Mouse (Mus musculus) limb, embryonic 10.5 days (tissue): ENCODE results near the gene Aldh5a1. TPM values are rescaled to one million over a fixed set of nuclear protein-coding genes. Genes with fewer than 3 reads are reported as not detected.
"Not testable (repeated sequence)": the region's sequence is repeated elsewhere in the genome, so short reads cannot be mapped to it uniquely, and the experiment has no call there.

Experiments used
- DNase-seq: peaks from one replicate; pipeline ENCODE4 v3.0.0-alpha.2; 2017; ENCODE audit warnings: low spot score
- H3K27ac ChIP-seq: fragments of 300-500 bp; sonication (generic); 2 replicates; pipeline ENCODE4 v1.5.1; 2016; ENCODE audit warnings: mild to moderate bottlenecking
- H3K27me3 ChIP-seq: fragments of 300-500 bp; sonication (generic); 2 replicates; pipeline ENCODE4 v1.6.1; 2016; ENCODE audit warnings: low read depth, mild to moderate bottlenecking; ENCODE audit not compliant: poor library complexity, severe bottlenecking
- H3K36me3 ChIP-seq: fragments of 300-500 bp; sonication (generic); 2 replicates; pipeline ENCODE4 v1.6.1; 2016; ENCODE audit warnings: mild to moderate bottlenecking, moderate library complexity
- H3K4me1 ChIP-seq: fragments of 300-500 bp; sonication (generic); 2 replicates; pipeline ENCODE4 v1.6.1; 2016
- H3K4me3 ChIP-seq: fragments of 300-500 bp; sonication (generic); 2 replicates; pipeline ENCODE4 v1.5.1; 2016; ENCODE audit warnings: mild to moderate bottlenecking, moderate library complexity
- H3K9me3 ChIP-seq: fragments of 300-500 bp; sonication (generic); replicated peaks from 2 replicates; pipeline ENCODE4 v1.6.1; 2016; ENCODE audit warnings: mild to moderate bottlenecking
- WGBS: fragments of 180-500 bp; shearing (Covaris S2); methylation state at CpG from one replicate; pipeline ENCODE4 v1.1.7; 2016; 5-methylcytosine and 5-hydroxymethylcytosine counted together
- polyA plus RNA-seq: library from polyadenylated mRNA; unstranded; fragments of >200 nt; fragmentation: Nextera tagmentation; extraction: Ambion mirVana; gene quantifications from 2 replicates; pipeline ENCODE4 v1.2.1, GENCODE M21; 2016

Aldh5a1 gene
- polyA plus RNA-seq: 4.7 and 5.6 TPM in 2 replicates

- peak within 1 kb of the TSS; percentile 93 for H3K27ac ChIP-seq
- DNase-seq: peak; percentile 85
- 1% methylated on average over 75 of the region's 75 CpGs for whole genome bisulfite sequencing
- H3K27me3 ChIP-seq: peaks cover 9% of the 10 kb centered on the region; the same call in 1 of the 2 replicates
- H3K4me3 ChIP-seq: peak within 1 kb of the TSS; percentile 84
- 0 out of 2 replicates have a peak, but pooled peaks cover 3% of the 10 kb centered on the region for H3K36me3 ChIP-seq
- peaks cover 14% of the 10 kb centered on the region for H3K4me1 ChIP-seq
- H3K9me3 ChIP-seq: no peaks in the 10 kb centered on the region
These were observed at the start of gene Aldh5a1 for GRCm38 (mm10) chr13:24937108-24937838. Aldh5a1 (minus strand) TSS chr13:24937661.

- no peak overlapping the region for H3K4me3 ChIP-seq
- no peak overlapping the region for H3K27ac ChIP-seq
- H3K4me1 ChIP-seq: no peaks in the 10 kb centered on the region
- WGBS: 84% methylated on average over 2 of the region's 2 CpGs
- DNase-seq: no peak
- no peaks in the 10 kb centered on the region for H3K27me3 ChIP-seq
- H3K9me3 ChIP-seq: no peaks in the 10 kb centered on the region
- peaks cover 11% of the 10 kb centered on the region for H3K36me3 ChIP-seq
These were observed 48.0 kb upstream of the Aldh5a1 start for GRCm38 (mm10) chr13:24985435-24985834.

GRCm38 (mm10) chr13:24981031-24981430 lies 43.6 kb upstream of the Aldh5a1 start:
- H3K4me1 ChIP-seq: no peaks in the 10 kb centered on the region
- WGBS: 90% methylated on average over 6 of the region's 6 CpGs
- H3K4me3 ChIP-seq: no peak overlapping the region
- no peaks in the 10 kb centered on the region for H3K36me3 ChIP-seq
- H3K27ac ChIP-seq: no peak overlapping the region
- no peaks in the 10 kb centered on the region for H3K9me3 ChIP-seq
- DNase-seq: no peak
- H3K27me3 ChIP-seq: no peaks in the 10 kb centered on the region

- Histone ChIP-seq H3K4me1 (no peaks in the 10 kb centered on the region), H3K27ac (no peak overlapping the region), H3K27me3 (no peaks in the 10 kb centered on the region), H3K4me3 (no peak overlapping the region), H3K9me3 (no peaks in the 10 kb centered on the region), H3K36me3 (no peaks in the 10 kb centered on the region)
- 91% methylated on average over 5 of the region's 5 CpGs for WGBS
- no peak for DNase-seq
These were observed 40.4 kb upstream of the Aldh5a1 start for GRCm38 (mm10) chr13:24977820-24978342.

- H3K36me3 ChIP-seq: no peaks in the 10 kb centered on the region
- no peaks in the 10 kb centered on the region for H3K4me1 ChIP-seq
- H3K27me3 ChIP-seq: no peaks in the 10 kb centered on the region
- no peak overlapping the region for H3K4me3 ChIP-seq
- H3K9me3 ChIP-seq: no peaks in the 10 kb centered on the region
- no peak overlapping the region for H3K27ac ChIP-seq
- no peak for DNase-seq
- 82% methylated on average over 4 of the region's 4 CpGs for WGBS
These were observed 38.9 kb upstream of the Aldh5a1 start for GRCm38 (mm10) chr13:24976384-24976783.

- not testable (repeated sequence) for H3K4me1 ChIP-seq, H3K4me3 ChIP-seq, DNase-seq, H3K27ac ChIP-seq, H3K9me3 ChIP-seq, H3K36me3 ChIP-seq, H3K27me3 ChIP-seq
- WGBS: 92% methylated on average over 3 of the region's 3 CpGs
These were observed 34.3 kb upstream of the Aldh5a1 start for GRCm38 (mm10) chr13:24971776-24972175.

- DNase-seq: no peak
- Histone ChIP-seq H3K9me3 (no peaks in the 10 kb centered on the region), H3K36me3 (no peaks in the 10 kb centered on the region), H3K27me3 (peaks cover 9% of the 10 kb centered on the region), H3K4me1 (peaks cover 8% of the 10 kb centered on the region; the same call in 1 of the 2 replicates), H3K27ac (no peak overlapping the region), H3K4me3 (peak overlapping the region; percentile 38)
- 48% methylated on average over 5 of the region's 5 CpGs for WGBS
These were observed 28.4 kb upstream of the Aldh5a1 start for GRCm38 (mm10) chr13:24965846-24966201.

- Histone ChIP-seq H3K36me3 (no peaks in the 10 kb centered on the region), H3K27me3 (peaks cover 9% of the 10 kb centered on the region), H3K9me3 (no peaks in the 10 kb centered on the region), H3K4me1 (peaks cover 8% of the 10 kb centered on the region; the same call in 1 of the 2 replicates), H3K4me3 (peak overlapping the region; percentile 38), H3K27ac (no peak overlapping the region)
- 24% methylated on average over 15 of the region's 15 CpGs for WGBS
- DNase-seq: peak; percentile 36
These were observed 27.8 kb upstream of the Aldh5a1 start for GRCm38 (mm10) chr13:24965130-24965845.

- Histone ChIP-seq H3K27ac (no peak overlapping the region), H3K4me3 (no peak overlapping the region), H3K27me3 (peaks cover 9% of the 10 kb centered on the region), H3K9me3 (no peaks in the 10 kb centered on the region), H3K36me3 (no peaks in the 10 kb centered on the region), H3K4me1 (peaks cover 8% of the 10 kb centered on the region; the same call in 1 of the 2 replicates)
- WGBS: 87% methylated on average over 8 of the region's 8 CpGs
- no peak for DNase-seq
These were observed 24.7 kb upstream of the Aldh5a1 start for GRCm38 (mm10) chr13:24962119-24962518.

GRCm38 (mm10) chr13:24960084-24960483 lies 22.6 kb upstream of the Aldh5a1 start:
- Histone ChIP-seq H3K27ac (no peak overlapping the region), H3K27me3 (peaks cover 11% of the 10 kb centered on the region), H3K9me3 (no peaks in the 10 kb centered on the region), H3K4me3 (no peak overlapping the region), H3K4me1 (no peaks in the 10 kb centered on the region; the same call in 1 of the 2 replicates), H3K36me3 (no peaks in the 10 kb centered on the region)
- 84% methylated on average over 3 of the region's 3 CpGs for WGBS
- no peak for DNase-seq

- 91% methylated on average over 11 of the region's 11 CpGs for WGBS
These were observed 21.2 kb upstream of the Aldh5a1 start for GRCm38 (mm10) chr13:24958671-24959070.

GRCm38 (mm10) chr13:24955500-24955899 lies 18.0 kb upstream of the Aldh5a1 start:
- Histone ChIP-seq H3K9me3 (no peaks in the 10 kb centered on the region), H3K27me3 (peaks cover 20% of the 10 kb centered on the region), H3K4me1 (no peaks in the 10 kb centered on the region), H3K36me3 (no peaks in the 10 kb centered on the region), H3K4me3 (no peak overlapping the region), H3K27ac (no peak overlapping the region)
- WGBS: 5% methylated on average over 10 of the region's 10 CpGs
- no peak for DNase-seq

More at GRCm38 (mm10) chr13:24958671-24959070, 21.2 kb upstream of the Aldh5a1 start:
- no peaks in the 10 kb centered on the region for H3K36me3 ChIP-seq
- H3K4me1 ChIP-seq: no peaks in the 10 kb centered on the region
- no peak overlapping the region for H3K27ac ChIP-seq
- no peak overlapping the region for H3K4me3 ChIP-seq
- H3K27me3 ChIP-seq: peaks cover 20% of the 10 kb centered on the region
- DNase-seq: no peak
- no peaks in the 10 kb centered on the region for H3K9me3 ChIP-seq

- WGBS: 31% methylated on average over 11 of the region's 11 CpGs
- Histone ChIP-seq H3K9me3 (no peaks in the 10 kb centered on the region), H3K27ac (no peak overlapping the region), H3K4me3 (no peak overlapping the region), H3K36me3 (no peaks in the 10 kb centered on the region), H3K4me1 (no peaks in the 10 kb centered on the region), H3K27me3 (peaks cover 20% of the 10 kb centered on the region)
- DNase-seq: no peak
These were observed 17.6 kb upstream of the Aldh5a1 start for GRCm38 (mm10) chr13:24955091-24955490.
